Mouse (Mus musculus): ENCODE measurements around the gene Pnck. TPM values are rescaled to one million over a fixed set of nuclear protein-coding genes. Genes with fewer than 3 reads are reported as not detected.

The Pnck gene
- 3.9 and 5.1 TPM in 2 replicates for polyA plus RNA-seq (2011; ENCODE audit: insufficient read depth, insufficient read length, low read depth, missing spikeins)

DNA sequence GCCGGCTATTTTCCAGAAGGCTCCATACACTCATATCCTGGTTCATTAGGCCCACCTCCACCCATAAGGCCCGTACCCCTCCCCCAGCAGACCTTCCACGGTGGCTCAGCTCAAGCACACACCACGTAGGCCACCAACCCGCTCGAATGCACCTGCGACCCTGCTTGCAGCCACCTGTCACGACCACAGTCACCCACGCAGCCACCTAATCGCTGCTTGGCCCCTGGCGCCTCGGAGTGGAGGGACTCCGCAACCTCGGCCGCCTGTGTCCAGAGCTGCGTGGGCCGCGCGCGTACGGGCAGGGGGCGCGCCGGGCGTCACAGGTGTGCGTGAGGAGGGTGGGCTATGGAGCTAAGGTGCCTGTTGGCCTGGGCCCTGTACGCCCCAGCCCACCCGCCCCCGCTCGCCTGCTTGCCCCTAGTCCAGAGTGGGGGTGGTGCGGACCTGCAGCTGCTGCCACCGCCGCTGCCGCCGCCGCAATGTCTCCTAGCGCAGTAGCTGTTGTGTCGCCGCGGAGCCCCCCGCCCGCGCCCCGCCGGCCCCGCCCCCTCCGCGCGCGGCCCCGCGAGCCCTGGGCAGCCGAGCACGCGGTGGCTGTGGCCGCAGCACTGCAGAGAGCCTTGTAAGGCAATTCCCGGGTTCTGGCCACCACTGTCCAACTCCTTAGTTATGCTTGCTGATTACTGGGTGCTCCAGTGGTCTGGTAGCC, at the start of gene Pnck:
Pnck (minus strand) TSS at position 543 of the 709 bp plus-strand sequence.
- Histone ChIP-seq H3K27me3 (ENCODE audit: control insufficient read depth, insufficient read depth, low read length, poor library complexity, severe bottlenecking) (no peaks in the 10 kb centered on the region), H3K27ac (ENCODE audit: insufficient read depth, low read length) (no peak within 1 kb of the TSS)
- TF ChIP-seq CTCF (IDR thresholded peaks at IDR 0.05; ENCODE audit: low read depth, low read length): no peak
- no peak for TF ChIP-seq EP300 (IDR thresholded peaks at IDR 0.05; ENCODE audit: insufficient read depth, low read depth, low read length)
- no peak for TF ChIP-seq POLR2A (IDR thresholded peaks at IDR 0.05; ENCODE audit: insufficient read depth, low read length)

DNA sequence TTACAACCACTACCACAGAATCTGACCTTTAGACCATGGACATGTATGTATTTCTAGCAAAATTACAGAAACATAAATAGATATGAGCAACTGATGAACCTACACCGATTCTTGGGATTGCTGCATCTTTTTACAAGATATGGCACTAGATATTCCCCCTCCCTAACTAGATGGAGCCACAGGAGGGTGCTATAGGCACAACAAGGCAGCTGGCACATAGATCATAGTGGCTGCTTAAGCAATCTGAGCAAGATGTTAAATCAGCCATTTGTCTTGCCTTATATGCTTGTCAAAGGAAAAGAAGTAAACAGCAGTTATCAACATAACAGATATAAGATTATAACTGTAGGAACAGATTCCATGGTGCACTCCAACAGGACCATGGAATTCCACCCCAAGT, 40.6 kb upstream of the Pnck start:
- TF ChIP-seq POLR2A (IDR thresholded peaks at IDR 0.05; ENCODE audit: insufficient read depth, low read length) (no peak), CTCF (IDR thresholded peaks at IDR 0.05; ENCODE audit: low read depth, low read length) (no peak), EP300 (IDR thresholded peaks at IDR 0.05; ENCODE audit: insufficient read depth, low read depth, low read length) (no peak)
- H3K4me1 ChIP-seq (ENCODE audit: control insufficient read depth, insufficient read depth, low read length): no peaks in the 10 kb centered on the region
- H3K27me3 ChIP-seq (ENCODE audit: control insufficient read depth, insufficient read depth, low read length, poor library complexity, severe bottlenecking): no peaks in the 10 kb centered on the region
- no peaks in the 10 kb centered on the region for H3K9me3 ChIP-seq (replicated peaks; ENCODE audit: control insufficient read depth, insufficient read depth, low read length, poor library complexity, severe bottlenecking)
- no peak overlapping the region for H3K4me3 ChIP-seq (ENCODE audit: low read depth, low read length)
- no peak overlapping the region for H3K9ac ChIP-seq (ENCODE audit: low read depth, poor library complexity, severe bottlenecking)
- H3K36me3 ChIP-seq (ENCODE audit: control insufficient read depth, insufficient read depth, low read length, poor library complexity, severe bottlenecking): peaks cover 9% of the 10 kb centered on the region
- H3K27ac ChIP-seq (ENCODE audit: insufficient read depth, low read length): no peak overlapping the region

More for the DNA sequence above, at the start of gene Pnck:
- Histone ChIP-seq H3K9ac (ENCODE audit: low read depth, poor library complexity, severe bottlenecking) (peak within 1 kb of the TSS; percentile 53; the same call in 1 of the 2 replicates), H3K4me1 (ENCODE audit: control insufficient read depth, insufficient read depth, low read length) (no peaks in the 10 kb centered on the region), H3K36me3 (ENCODE audit: control insufficient read depth, insufficient read depth, low read length, poor library complexity, severe bottlenecking) (no peaks in the 10 kb centered on the region), H3K9me3 (replicated peaks; ENCODE audit: control insufficient read depth, insufficient read depth, low read length, poor library complexity, severe bottlenecking) (no peaks in the 10 kb centered on the region), H3K4me3 (ENCODE audit: low read depth, low read length) (peak within 1 kb of the TSS; percentile 70)

DNA sequence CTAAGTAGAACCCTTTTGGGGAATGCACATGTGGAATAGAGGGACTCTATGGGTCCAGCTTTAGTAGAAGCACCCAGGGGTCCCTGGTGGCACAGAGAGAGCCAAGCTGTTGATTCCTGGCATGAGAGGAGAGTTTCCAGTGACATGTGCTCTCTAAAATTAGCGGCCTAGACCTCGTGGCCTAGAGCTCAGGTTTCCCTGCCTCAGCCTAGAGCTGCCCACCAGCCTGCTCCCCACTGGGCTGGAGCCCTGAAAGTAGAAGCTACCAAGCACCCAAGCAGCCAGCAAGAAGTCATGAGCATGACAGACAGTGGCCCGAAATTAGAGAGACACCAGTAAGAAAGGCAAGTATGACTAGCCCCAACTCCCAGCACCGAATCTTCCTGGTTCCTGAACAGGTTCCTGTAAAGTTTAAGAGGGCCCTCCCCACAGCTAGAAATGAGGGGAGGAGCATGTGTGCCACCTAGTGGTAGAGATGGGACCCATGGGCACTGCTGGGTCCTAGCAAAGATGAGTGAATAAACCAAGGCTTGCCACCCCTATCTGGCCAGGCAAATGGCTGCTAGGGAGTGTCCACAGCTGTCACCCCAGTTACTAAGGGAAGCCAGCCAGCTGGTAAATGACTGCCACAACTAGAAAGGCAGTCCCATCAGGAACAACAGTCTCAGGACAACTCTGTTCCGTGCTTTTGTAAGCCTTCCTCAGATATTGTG, 31.2 kb upstream of the Pnck start:
- no peak overlapping the region for H3K4me3 ChIP-seq (ENCODE audit: low read depth, low read length)

DNA sequence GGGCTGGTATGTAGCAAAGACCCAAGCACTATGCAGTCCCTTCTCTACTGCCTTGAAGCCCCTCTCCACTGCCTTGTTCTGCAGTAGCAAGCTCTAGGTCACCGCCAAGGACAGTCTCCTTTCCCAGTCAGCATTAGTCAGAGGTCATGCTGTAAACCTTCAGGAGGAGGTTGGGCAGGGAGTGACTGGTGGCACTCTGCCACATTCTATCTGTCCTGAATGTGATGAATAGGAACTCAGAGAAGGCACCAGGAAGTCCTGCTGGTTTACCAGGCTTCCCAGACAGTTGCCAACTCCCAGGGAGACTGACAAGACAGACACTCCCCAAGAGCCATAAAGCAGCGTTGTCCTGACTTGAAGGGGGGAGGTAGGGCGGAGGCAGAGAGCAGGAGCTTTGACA, 25.7 kb upstream of the Pnck start:
- Histone ChIP-seq H3K9me3 (replicated peaks; ENCODE audit: control insufficient read depth, insufficient read depth, low read length, poor library complexity, severe bottlenecking) (no peaks in the 10 kb centered on the region), H3K27me3 (ENCODE audit: control insufficient read depth, insufficient read depth, low read length, poor library complexity, severe bottlenecking) (no peaks in the 10 kb centered on the region), H3K4me3 (ENCODE audit: low read depth, low read length) (no peak overlapping the region), H3K27ac (ENCODE audit: insufficient read depth, low read length) (no peak overlapping the region), H3K4me1 (ENCODE audit: control insufficient read depth, insufficient read depth, low read length) (peaks cover 2% of the 10 kb centered on the region), H3K36me3 (ENCODE audit: control insufficient read depth, insufficient read depth, low read length, poor library complexity, severe bottlenecking) (peaks cover 36% of the 10 kb centered on the region), H3K9ac (ENCODE audit: low read depth, poor library complexity, severe bottlenecking) (no peak overlapping the region)
- TF ChIP-seq CTCF (IDR thresholded peaks at IDR 0.05; ENCODE audit: low read depth, low read length): no peak
- TF ChIP-seq EP300 (IDR thresholded peaks at IDR 0.05; ENCODE audit: insufficient read depth, low read depth, low read length): no peak
- TF ChIP-seq POLR2A (IDR thresholded peaks at IDR 0.05; ENCODE audit: insufficient read depth, low read length): no peak

More for the DNA sequence above, 31.2 kb upstream of the Pnck start:
- H3K36me3 ChIP-seq (ENCODE audit: control insufficient read depth, insufficient read depth, low read length, poor library complexity, severe bottlenecking): peaks cover 40% of the 10 kb centered on the region
- no peaks in the 10 kb centered on the region for H3K4me1 ChIP-seq (ENCODE audit: control insufficient read depth, insufficient read depth, low read length)
- no peaks in the 10 kb centered on the region for H3K27me3 ChIP-seq (ENCODE audit: control insufficient read depth, insufficient read depth, low read length, poor library complexity, severe bottlenecking)
- H3K9me3 ChIP-seq (replicated peaks; ENCODE audit: control insufficient read depth, insufficient read depth, low read length, poor library complexity, severe bottlenecking): no peaks in the 10 kb centered on the region
- TF ChIP-seq POLR2A (IDR thresholded peaks at IDR 0.05; ENCODE audit: insufficient read depth, low read length) (no peak), CTCF (IDR thresholded peaks at IDR 0.05; ENCODE audit: low read depth, low read length) (peak; percentile 53)
- H3K27ac ChIP-seq (ENCODE audit: insufficient read depth, low read length): no peak overlapping the region
- H3K9ac ChIP-seq (ENCODE audit: low read depth, poor library complexity, severe bottlenecking): no peak overlapping the region

DNA sequence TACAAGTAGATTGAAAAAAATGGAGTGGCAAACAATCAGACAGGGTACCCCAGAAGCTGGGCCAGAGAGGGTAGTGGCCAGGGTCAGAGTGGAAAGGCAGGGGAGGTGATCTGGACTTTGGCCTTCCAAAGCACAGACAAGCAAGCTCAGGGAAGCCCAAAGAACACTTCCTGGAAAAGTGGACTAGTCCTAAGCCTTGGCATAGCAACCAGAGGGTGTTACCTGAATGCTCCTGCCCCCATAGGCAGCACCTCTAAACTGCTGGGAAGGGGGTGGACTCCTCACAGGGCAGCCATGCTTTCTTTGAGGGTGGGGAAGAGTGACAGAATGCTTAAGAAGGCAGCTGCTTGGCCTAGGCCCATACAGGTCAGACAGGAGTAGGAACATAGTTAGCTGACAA, 25.1 kb upstream of the Pnck start:
- no peaks in the 10 kb centered on the region for H3K9me3 ChIP-seq (replicated peaks; ENCODE audit: control insufficient read depth, insufficient read depth, low read length, poor library complexity, severe bottlenecking)
- H3K36me3 ChIP-seq (ENCODE audit: control insufficient read depth, insufficient read depth, low read length, poor library complexity, severe bottlenecking): peaks cover 41% of the 10 kb centered on the region
- no peak overlapping the region for H3K4me3 ChIP-seq (ENCODE audit: low read depth, low read length)
- no peak for TF ChIP-seq POLR2A (IDR thresholded peaks at IDR 0.05; ENCODE audit: insufficient read depth, low read length)
- TF ChIP-seq CTCF (IDR thresholded peaks at IDR 0.05; ENCODE audit: low read depth, low read length): no peak
- no peak for TF ChIP-seq EP300 (IDR thresholded peaks at IDR 0.05; ENCODE audit: insufficient read depth, low read depth, low read length)
- no peaks in the 10 kb centered on the region for H3K27me3 ChIP-seq (ENCODE audit: control insufficient read depth, insufficient read depth, low read length, poor library complexity, severe bottlenecking)
- H3K9ac ChIP-seq (ENCODE audit: low read depth, poor library complexity, severe bottlenecking): no peak overlapping the region
- H3K4me1 ChIP-seq (ENCODE audit: control insufficient read depth, insufficient read depth, low read length): peaks cover 2% of the 10 kb centered on the region
- H3K27ac ChIP-seq (ENCODE audit: insufficient read depth, low read length): no peak overlapping the region

DNA sequence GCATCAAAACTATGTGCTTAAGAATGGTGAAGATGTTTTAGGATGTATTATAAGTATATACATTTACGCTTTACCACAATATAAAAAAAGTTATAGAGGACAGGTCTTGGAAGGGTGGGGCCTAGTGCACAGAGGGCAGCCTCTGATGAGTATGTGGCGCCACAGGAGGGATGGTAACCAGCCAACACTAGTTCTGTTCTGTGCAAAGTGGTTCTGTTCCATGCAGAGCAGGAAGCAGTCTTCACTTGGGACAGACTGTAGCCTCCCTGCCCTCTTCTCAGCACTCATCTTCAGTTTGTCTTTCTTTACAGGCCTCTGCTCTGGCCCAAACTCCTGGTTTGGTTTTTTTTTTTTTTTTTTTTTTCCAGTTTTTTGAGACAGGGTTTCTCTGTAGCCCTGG, 24.2 kb upstream of the Pnck start:
- Histone ChIP-seq H3K27ac (ENCODE audit: insufficient read depth, low read length) (no peak overlapping the region), H3K36me3 (ENCODE audit: control insufficient read depth, insufficient read depth, low read length, poor library complexity, severe bottlenecking) (peaks cover 40% of the 10 kb centered on the region)

More for the DNA sequence above, 24.2 kb upstream of the Pnck start:
- Histone ChIP-seq H3K27me3 (ENCODE audit: control insufficient read depth, insufficient read depth, low read length, poor library complexity, severe bottlenecking) (no peaks in the 10 kb centered on the region), H3K9ac (ENCODE audit: low read depth, poor library complexity, severe bottlenecking) (no peak overlapping the region), H3K4me3 (ENCODE audit: low read depth, low read length) (no peak overlapping the region), H3K9me3 (replicated peaks; ENCODE audit: control insufficient read depth, insufficient read depth, low read length, poor library complexity, severe bottlenecking) (no peaks in the 10 kb centered on the region), H3K4me1 (ENCODE audit: control insufficient read depth, insufficient read depth, low read length) (peaks cover 3% of the 10 kb centered on the region)
- TF ChIP-seq POLR2A (IDR thresholded peaks at IDR 0.05; ENCODE audit: insufficient read depth, low read length) (no peak), EP300 (IDR thresholded peaks at IDR 0.05; ENCODE audit: insufficient read depth, low read depth, low read length) (no peak), CTCF (IDR thresholded peaks at IDR 0.05; ENCODE audit: low read depth, low read length) (no peak)
